Mouse (Mus musculus) layer of hippocampus, postnatal 25 days (tissue): ENCODE data around the gene Cd79a. TPM values are rescaled to one million over a fixed set of nuclear protein-coding genes. Genes with fewer than 3 reads are reported as not detected.

Experiments used
- DNase-seq, 2 experiments: peaks; one replicate each; pipeline ENCODE4 v3.0.0; 2022; ENCODE audit warnings: mixed read lengths in 2 of 2, low spot score in 1 of 2; ENCODE audit errors: extremely low spot score in 1 of 2
- total RNA-seq, 2 experiments: library from RNA; stranded (reverse); gene quantifications; 2 replicates each; pipeline ENCODE4 v1.2.3; 2021

Cd79a gene
- total RNA-seq = under 1 TPM in 1 of 2 experiments, not detected in 1; 0.42 TPM

- DNase-seq = no peak
Measured at GRCm38 (mm10) chr7:24897224-24897623, at the start of gene Cd79a. Gene Cd79a (plus strand): TSS chr7:24897381.

- DNase-seq = peak in 1 of 2 experiments; percentile 10
Measured at GRCm38 (mm10) chr7:24850162-24850561, 47.0 kb upstream of the Cd79a start.

GRCm38 (mm10) chr7:24850899-24851303, 46.3 kb upstream of the Cd79a start:
- DNase-seq = no peak

GRCm38 (mm10) chr7:24851596-24852325, 45.4 kb upstream of the Cd79a start:
- no peak for DNase-seq

GRCm38 (mm10) chr7:24852557-24853232, 44.5 kb upstream of the Cd79a start:
- DNase-seq = no peak

- DNase-seq = no peak
Measured at GRCm38 (mm10) chr7:24853233-24853563, 44.0 kb upstream of the Cd79a start.

GRCm38 (mm10) chr7:24853695-24854094, 43.5 kb upstream of the Cd79a start:
- DNase-seq = no peak

GRCm38 (mm10) chr7:24856460-24857120, 40.6 kb upstream of the Cd79a start:
- no peak for DNase-seq

- no peak for DNase-seq
Measured at GRCm38 (mm10) chr7:24859234-24859633, 37.9 kb upstream of the Cd79a start.

GRCm38 (mm10) chr7:24861913-24862312, 35.3 kb upstream of the Cd79a start, which contains the start of gene Gm9844:
Gene Gm9844 (plus strand): TSS chr7:24862213.
- no peak for DNase-seq

- no peak for DNase-seq
Measured at GRCm38 (mm10) chr7:24862853-24863252, 34.3 kb upstream of the Cd79a start.

- DNase-seq = no peak
Measured at GRCm38 (mm10) chr7:24864156-24864555, 33.0 kb upstream of the Cd79a start.

- no peak for DNase-seq
Measured at GRCm38 (mm10) chr7:24869080-24869479, 28.1 kb upstream of the Cd79a start.

- no peak for DNase-seq
Measured at GRCm38 (mm10) chr7:24869532-24870165, 27.5 kb upstream of the Cd79a start, which contains the start of the genes Lypd4 and Dmrtc2. Gene Lypd4 (minus strand): TSS chr7:24869941. Gene Dmrtc2 (plus strand): TSS chr7:24870057.

GRCm38 (mm10) chr7:24877588-24877987, 19.6 kb upstream of the Cd79a start:
- DNase-seq = no peak

- no peak for DNase-seq
Measured at GRCm38 (mm10) chr7:24879620-24880019, 17.6 kb upstream of the Cd79a start.

- no peak for DNase-seq
Measured at GRCm38 (mm10) chr7:24882416-24883199, 14.6 kb upstream of the Cd79a start.

GRCm38 (mm10) chr7:24883896-24884692, 13.1 kb upstream of the Cd79a start, which contains the start of gene Rps19:
Gene Rps19 (plus strand): TSS chr7:24884371.
- peak; percentile 96 to 97 for DNase-seq

- no peak for DNase-seq
Measured at GRCm38 (mm10) chr7:24884693-24885291, 12.4 kb upstream of the Cd79a start.
